In genomic region chr6:94064832-94065231, GRCm38 (mm10) we compare ENCODE assay signal across 16 mouse cellular contexts.
"Had no signal": no experiment of that assay in that cellular context is flagged by ENCODE, and none has a peak within 500 bp of the region (broad histone marks: within the 10 kb centered on the region; RNA-seq: fewer than 3 reads in every experiment).

No protein-coding gene starts in this region.

- H3K9ac ChIP-seq: lung, embryonic 15.5 days; midbrain, embryonic 13.5 days; midbrain, embryonic 15.5 days; neural tube, embryonic 12.5 days; stomach, embryonic 15.5 days had no signal

- DNase-seq: lung, adult 2 months; lung, postnatal 14 days; lung, postnatal 36 days; right cerebral cortex, postnatal 14 days; thymus, adult 18-20 months; thymus, postnatal 14 days; thymus, postnatal 36 days had no signal

- H3K4me3 ChIP-seq: lung, embryonic 15.5 days; megakaryocyte, embryonic 14.5 days; midbrain, embryonic 13.5 days; midbrain, embryonic 15.5 days; neural tube, embryonic 12.5 days; stomach, embryonic 15.5 days had no signal

- H3K27ac ChIP-seq: lung, embryonic 15.5 days; macrophage; midbrain, embryonic 13.5 days; midbrain, embryonic 15.5 days; neural tube, embryonic 12.5 days; stomach, embryonic 15.5 days had no signal

- H3K4me1 ChIP-seq: megakaryocyte, embryonic 14.5 days; midbrain, embryonic 15.5 days had no signal

- H3K27me3 ChIP-seq: lung, embryonic 15.5 days; megakaryocyte, embryonic 14.5 days; midbrain, embryonic 13.5 days; midbrain, embryonic 15.5 days; neural tube, embryonic 12.5 days; stomach, embryonic 15.5 days had no signal

- H3K4me2 ChIP-seq: lung, embryonic 15.5 days; midbrain, embryonic 11.5 days; midbrain, embryonic 13.5 days; midbrain, embryonic 15.5 days; neural tube, embryonic 12.5 days; stomach, embryonic 15.5 days had no signal

- H3K9me3 ChIP-seq: lung, embryonic 15.5 days; megakaryocyte, embryonic 14.5 days; midbrain, embryonic 13.5 days; midbrain, embryonic 15.5 days; neural tube, embryonic 12.5 days; stomach, embryonic 15.5 days had no signal

- H3K36me3 ChIP-seq: lung, embryonic 15.5 days; midbrain, embryonic 13.5 days; midbrain, embryonic 15.5 days; neural tube, embryonic 12.5 days; stomach, embryonic 15.5 days had no signal

- ATAC-seq: lung, postnatal 0 days; midbrain, embryonic 13.5 days; midbrain, embryonic 15.5 days had no signal
